13 mouse cellular contexts compared by ENCODE assay signal in the genomic region with DNA sequence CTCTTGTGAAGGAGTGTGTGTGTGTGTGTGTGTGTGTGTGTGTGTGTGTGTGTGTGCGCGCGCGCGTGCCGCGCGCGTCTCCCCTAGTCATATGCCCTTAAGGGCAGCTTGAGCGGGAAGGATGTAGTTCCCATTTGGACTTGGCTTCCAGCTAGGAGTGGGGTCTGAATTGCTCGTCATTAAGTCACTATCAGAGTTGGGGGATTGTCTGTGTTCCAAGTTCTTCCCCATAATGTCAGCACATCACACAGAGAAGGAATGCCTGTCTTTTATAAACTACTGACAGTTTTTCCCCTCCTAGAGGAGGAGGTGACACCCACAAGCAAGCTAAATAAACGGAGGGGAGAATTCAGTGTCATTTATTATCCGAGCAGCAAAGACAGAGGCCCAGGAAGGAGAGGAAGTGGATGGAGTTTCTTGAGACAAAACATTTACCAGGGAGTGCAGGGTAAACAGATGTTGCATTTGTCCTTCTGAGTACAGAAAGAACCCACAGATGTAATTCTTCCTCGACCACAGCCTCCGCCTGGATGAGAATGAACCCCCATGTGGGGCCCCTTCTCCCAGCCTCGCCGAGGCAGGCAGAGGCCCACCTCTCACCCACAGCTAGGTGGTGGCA. TPM values are rescaled to one million over a fixed set of nuclear protein-coding genes. Genes with fewer than 3 reads are reported as not detected.
DNase-seq lines count a peak whose midpoint lies in the region; ATAC-seq and TF ChIP-seq lines count a peak whose summit lies in the region.
"Had no signal": no experiment of that assay in that cellular context is flagged by ENCODE, and none has a peak within 500 bp of the region (broad histone marks: within the 10 kb centered on the region; RNA-seq: fewer than 3 reads in every experiment).

No protein-coding gene starts in this region.

- peaks cover 20% of the 10 kb centered on the region for H3K4me1 ChIP-seq in forebrain, embryonic 16.5 days (replicated peaks; ENCODE audit: control insufficient read depth, insufficient read depth, low read length)
- peaks cover 19% of the 10 kb centered on the region for H3K4me1 ChIP-seq in forebrain, embryonic 13.5 days
- peaks cover 20% of the 10 kb centered on the region; the same call in 1 of the 2 replicates for H3K4me1 ChIP-seq in kidney, postnatal 0 days (replicated peaks; ENCODE audit: insufficient read depth, low read length)
- no peaks in the 10 kb centered on the region for H3K4me1 ChIP-seq in embryonic fibroblast, embryonic 13.5 days (ENCODE audit: control insufficient read depth, insufficient read depth, low read length)
- H3K4me1 ChIP-seq in neural tube, embryonic 13.5 days (replicated peaks), result peaks cover 36% of the 10 kb centered on the region
- H3K4me1 ChIP-seq: liver, embryonic 13.5 days had no signal

- no peak for TF ChIP-seq CTCF in kidney, postnatal 0 days (IDR thresholded peaks at IDR 0.05; ENCODE audit: low read depth)
- TF ChIP-seq CTCF in embryonic fibroblast, embryonic 13.5 days (IDR thresholded peaks at IDR 0.05; ENCODE audit: borderline replicate concordance, insufficient read depth, low read length), result no peak

- intact Hi-C loops in left cerebral cortex, postnatal 4 days (cut with DNase I), result no loop called here

- H3K9me3 ChIP-seq in forebrain, embryonic 16.5 days (ENCODE audit: control insufficient read depth, low read length), result no peaks in the 10 kb centered on the region
- no peaks in the 10 kb centered on the region for H3K9me3 ChIP-seq in forebrain, embryonic 13.5 days (replicated peaks)
- no peaks in the 10 kb centered on the region for H3K9me3 ChIP-seq in kidney, postnatal 0 days (replicated peaks; ENCODE audit: low read length)
- H3K9me3 ChIP-seq in neural tube, embryonic 13.5 days, result no peaks in the 10 kb centered on the region
- H3K9me3 ChIP-seq: hindbrain, embryonic 15.5 days; liver, embryonic 13.5 days had no signal

- H3K9ac ChIP-seq in forebrain, embryonic 16.5 days (replicated peaks; ENCODE audit: low read depth, low read length), result no peak overlapping the region
- H3K9ac ChIP-seq in forebrain, embryonic 13.5 days, result no peak overlapping the region
- H3K9ac ChIP-seq in kidney, postnatal 0 days (ENCODE audit: low read depth, low read length), result no peak overlapping the region
- H3K9ac ChIP-seq in neural tube, embryonic 13.5 days, result no peak overlapping the region
- H3K9ac ChIP-seq: hindbrain, embryonic 15.5 days; liver, embryonic 13.5 days had no signal

- TF ChIP-seq POLR2A in embryonic fibroblast, embryonic 13.5 days (IDR thresholded peaks at IDR 0.05; ENCODE audit: low read depth, low read length), result no peak

- no peaks in the 10 kb centered on the region for H3K36me3 ChIP-seq in forebrain, embryonic 16.5 days (ENCODE audit: control insufficient read depth, insufficient read depth)
- no peaks in the 10 kb centered on the region for H3K36me3 ChIP-seq in forebrain, embryonic 13.5 days (ENCODE audit: poor library complexity, severe bottlenecking)
- H3K36me3 ChIP-seq in kidney, postnatal 0 days (ENCODE audit: insufficient read depth, low read length), result no peaks in the 10 kb centered on the region
- H3K36me3 ChIP-seq in neural tube, embryonic 13.5 days, result no peaks in the 10 kb centered on the region
- H3K36me3 ChIP-seq: hindbrain, embryonic 15.5 days; liver, embryonic 13.5 days had no signal

- H3K27ac ChIP-seq in forebrain, embryonic 16.5 days (ENCODE audit: low read length), result no peak overlapping the region
- H3K27ac ChIP-seq in forebrain, embryonic 13.5 days, result no peak overlapping the region
- H3K27ac ChIP-seq in kidney, postnatal 0 days, result no peak overlapping the region
- H3K27ac ChIP-seq in embryonic fibroblast, embryonic 13.5 days (ENCODE audit: insufficient read depth, low read length), result peak overlapping the region; percentile 34; the same call in 1 of the 2 replicates
- H3K27ac ChIP-seq in neural tube, embryonic 13.5 days (replicated peaks), result no peak overlapping the region
- H3K27ac ChIP-seq: hindbrain, embryonic 15.5 days; liver, embryonic 13.5 days had no signal

- H3K4me2 ChIP-seq in forebrain, embryonic 16.5 days (ENCODE audit: low read length), result peak overlapping the region; percentile 19; the same call in 1 of the 2 replicates
- no peak overlapping the region for H3K4me2 ChIP-seq in forebrain, embryonic 13.5 days
- 0 out of 2 replicates have a peak overlapping the region, but pooled peaks have one; percentile 3 for H3K4me2 ChIP-seq in kidney, postnatal 0 days (ENCODE audit: low read length)
- peak overlapping the region; percentile 95 for H3K4me2 ChIP-seq in neural tube, embryonic 13.5 days
- H3K4me2 ChIP-seq: hindbrain, embryonic 15.5 days; liver, embryonic 13.5 days had no signal

- 78% methylated on average over 17 of the region's 17 CpGs for WGBS in forebrain, embryonic 16.5 days
- WGBS in forebrain, embryonic 13.5 days, result 77% methylated on average over 17 of the region's 17 CpGs
- 28% methylated on average over 17 of the region's 17 CpGs for WGBS in kidney, postnatal 0 days
- 50% methylated on average over 17 of the region's 17 CpGs for WGBS in neural tube, embryonic 13.5 days

- peak; percentile 51 for DNase-seq in kidney, postnatal 0 days (ENCODE audit: low spot score)
- DNase-seq in kidney, adult 9 months, result no peak
- DNase-seq in left cerebral cortex, postnatal 4 days, result no peak
- no peak for DNase-seq in layer of hippocampus, postnatal 14 days (ENCODE audit: low spot score in 2 of 2)
- DNase-seq: B cell, adult 2 months; cerebellum, postnatal 25 days; liver, embryonic 13.5 days had no signal

- no peak for ATAC-seq in forebrain, embryonic 16.5 days
- ATAC-seq in forebrain, embryonic 13.5 days, result no peak
- ATAC-seq in kidney, postnatal 0 days (replicated peaks; ENCODE audit: low FRiP score, low read depth), result no peak
- ATAC-seq in neural tube, embryonic 13.5 days (ENCODE audit: low read depth), result no peak

- H3K4me3 ChIP-seq in forebrain, embryonic 16.5 days (replicated peaks; ENCODE audit: low read length), result no peak overlapping the region
- H3K4me3 ChIP-seq in forebrain, embryonic 13.5 days, result no peak overlapping the region
- no peak overlapping the region for H3K4me3 ChIP-seq in kidney, postnatal 0 days (replicated peaks; ENCODE audit: low read depth, low read length)
- H3K4me3 ChIP-seq in embryonic fibroblast, embryonic 13.5 days (ENCODE audit: insufficient read depth, low read length), result 0 out of 2 replicates have a peak overlapping the region, but pooled peaks have one; percentile 6
- no peak overlapping the region for H3K4me3 ChIP-seq in neural tube, embryonic 13.5 days
- H3K4me3 ChIP-seq: hindbrain, embryonic 15.5 days; liver, embryonic 13.5 days had no signal

- peaks cover 22% of the 10 kb centered on the region for H3K27me3 ChIP-seq in forebrain, embryonic 16.5 days (replicated peaks; ENCODE audit: control insufficient read depth, insufficient read depth, low read length)
- peaks cover 53% of the 10 kb centered on the region for H3K27me3 ChIP-seq in forebrain, embryonic 13.5 days
- peaks cover 15% of the 10 kb centered on the region; the same call in 1 of the 2 replicates for H3K27me3 ChIP-seq in kidney, postnatal 0 days (ENCODE audit: insufficient read depth, low read length)
- H3K27me3 ChIP-seq in neural tube, embryonic 13.5 days, result peaks cover 70% of the 10 kb centered on the region

RNA-seq across cellular contexts. Expression of gene Slit3, which starts 3.6 kb away (rescaled TPM):
- 5.8 and 6.0 TPM in 2 replicates for polyA plus RNA-seq in forebrain, embryonic 16.5 days (2015; fragmentation: Nextera tagmentation; extraction: Ambion mirVana)
- 2.6 and 3.5 TPM in 2 replicates for polyA plus RNA-seq in forebrain, embryonic 13.5 days (2015; fragmentation: Nextera tagmentation; extraction: Ambion mirVana)
- polyA plus RNA-seq in kidney, postnatal 0 days (2015; fragmentation: Nextera tagmentation; extraction: Ambion mirVana), result 6.6 and 6.7 TPM in 2 replicates
- 179 and 211 TPM in 2 replicates for polyA plus RNA-seq in embryonic fibroblast, embryonic 13.5 days (2011; ENCODE audit: insufficient read length, low read depth, missing spikeins)
- polyA plus RNA-seq in neural tube, embryonic 13.5 days (2015; fragmentation: Nextera tagmentation; extraction: Ambion mirVana), result 31.2 and 38.8 TPM in 2 replicates
- 10 to 100 TPM; 21.2 to 29.1 TPM for total RNA-seq in left cerebral cortex, postnatal 4 days (2021)
- total RNA-seq in layer of hippocampus, postnatal 14 days (2021), result 100 to 1,000 TPM; 109 to 110 TPM
- total RNA-seq: megakaryocyte-erythroid progenitor cell, adult 5-6 weeks had no signal
